Mouse (Mus musculus) forebrain, embryonic 11.5 days (tissue): ENCODE measurements at regions not wholly inside any gene's neighbourhood (a gene's known extent, or its start where the extent isn't known, plus 50 kb on each side); places are given as distances from the start of the nearest gene placed in this dataset.
A peak's percentile ranks its signal among the peaks of the same experiment; 100 is the strongest.

Experiments used
- ATAC-seq: fragments of 200-750 bp; cut with Nextera tagmentation; replicated peaks from 2 replicates; pipeline ENCODE4 v1.8.0; 2017; ENCODE audit warnings: moderate TSS enrichment; ENCODE audit not compliant: low FRiP score
- DNase-seq: peaks from one replicate; pipeline ENCODE4 v3.0.0-alpha.2; 2017; ENCODE audit warnings: low spot score
- H3K27ac ChIP-seq: fragments of 300-500 bp; sonication (generic); 2 replicates; pipeline ENCODE4 v1.5.1; 2014; ENCODE audit warnings: low read depth, low read length
- H3K27me3 ChIP-seq: fragments of 300-500 bp; sonication (generic); 2 replicates; pipeline ENCODE4 v1.6.1; 2014; ENCODE audit warnings: mild to moderate bottlenecking, low read length, mixed read lengths; ENCODE audit not compliant: control insufficient read depth, insufficient read depth
- H3K36me3 ChIP-seq: fragments of 300-500 bp; sonication (generic); 2 replicates; pipeline ENCODE4 v1.6.1; 2014; ENCODE audit warnings: mild to moderate bottlenecking, low read length, moderate library complexity, mixed read lengths; ENCODE audit not compliant: control insufficient read depth, insufficient read depth
- H3K4me1 ChIP-seq: fragments of 300-500 bp; sonication (generic); replicated peaks from 2 replicates; pipeline ENCODE4 v1.6.1; 2014; ENCODE audit warnings: low read length, mixed read lengths; ENCODE audit not compliant: control insufficient read depth, insufficient read depth
- H3K4me2 ChIP-seq: fragments of 300-500 bp; sonication (generic); 2 replicates; pipeline ENCODE4 v1.6.1; 2014; ENCODE audit warnings: low read depth, mild to moderate bottlenecking, low read length, moderate library complexity, mixed read lengths; ENCODE audit not compliant: severe bottlenecking
- H3K4me3 ChIP-seq: fragments of 300-500 bp; sonication (generic); 2 replicates; pipeline ENCODE4 v1.5.1; 2014; ENCODE audit warnings: low read depth, low read length
- H3K9ac ChIP-seq: fragments of 300-500 bp; sonication (generic); 2 replicates; pipeline ENCODE4 v1.6.1; 2014; ENCODE audit warnings: low read length
- H3K9me3 ChIP-seq: fragments of 300-500 bp; sonication (generic); 2 replicates; pipeline ENCODE4 v1.6.1; 2016; ENCODE audit warnings: low read length, mixed read lengths; ENCODE audit not compliant: control insufficient read depth
- WGBS: fragments of 180-500 bp; shearing (Covaris S2); extraction: QIAGEN DNeasy Blood & Tissue Kit; methylation state at CpG from one replicate; pipeline ENCODE4 v1.1.7; 2014; 5-methylcytosine and 5-hydroxymethylcytosine counted together

DNA sequence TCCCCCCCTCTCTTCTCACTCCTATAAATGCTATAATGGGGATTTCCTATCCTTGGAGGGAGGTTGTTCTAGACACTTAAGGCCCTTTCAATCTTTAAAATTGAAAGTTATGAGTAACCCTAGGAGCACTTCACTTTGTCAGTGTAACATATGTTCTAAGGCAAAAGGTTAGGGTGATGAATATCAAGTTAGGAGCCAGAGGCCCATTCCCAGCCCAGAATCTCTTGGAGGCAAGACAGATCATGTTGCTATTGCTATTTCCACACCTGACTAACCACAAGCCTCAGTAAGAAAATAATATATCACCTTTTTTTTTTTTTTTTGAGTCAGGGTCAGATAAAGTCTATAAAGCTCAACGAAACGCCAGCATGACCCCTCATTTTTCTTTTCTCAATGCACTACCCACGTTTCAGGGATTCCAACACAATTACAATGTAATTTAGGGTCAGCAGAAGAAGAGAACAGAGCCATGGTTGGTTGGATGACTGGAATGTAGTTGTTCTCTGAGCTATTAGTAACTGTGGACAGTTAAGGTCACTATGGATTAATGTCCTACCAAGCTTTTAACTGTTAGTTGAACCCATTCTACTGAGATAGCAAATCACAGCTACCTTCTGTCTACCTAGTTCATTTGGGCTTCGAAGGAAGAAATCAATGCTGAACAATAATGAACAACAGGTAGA, 693.0 kb upstream of the Apob start:
- no peak overlapping the region for H3K4me3 ChIP-seq
- ATAC-seq: no peak
- no peaks in the 10 kb centered on the region for H3K36me3 ChIP-seq
- H3K9ac ChIP-seq: no peak overlapping the region
- H3K9me3 ChIP-seq: no peaks in the 10 kb centered on the region
- 0 out of 2 replicates have a peak, but pooled peaks cover 1% of the 10 kb centered on the region for H3K4me1 ChIP-seq
- H3K27ac ChIP-seq: no peak overlapping the region
- H3K4me2 ChIP-seq: no peak overlapping the region
- no peak for DNase-seq
- 78% methylated on average over 4 of the region's 4 CpGs for WGBS
- H3K27me3 ChIP-seq: no peaks in the 10 kb centered on the region

- Histone ChIP-seq H3K27ac (no peak overlapping the region), H3K9ac (no peak overlapping the region), H3K9me3 (no peaks in the 10 kb centered on the region), H3K4me3 (no peak overlapping the region), H3K4me1 (0 out of 2 replicates have a peak, but pooled peaks cover 1% of the 10 kb centered on the region), H3K36me3 (no peaks in the 10 kb centered on the region), H3K27me3 (no peaks in the 10 kb centered on the region), H3K4me2 (no peak overlapping the region)
- no peak for DNase-seq
- ATAC-seq: peak; percentile 67; the same call in 1 of the 2 replicates
- 72% methylated on average over 2 of the region's 2 CpGs for WGBS
These were observed 685.9 kb upstream of the Apob start for GRCm38 (mm10) chr12:7291557-7291956.

GRCm38 (mm10) chr12:7297026-7297425, 680.4 kb upstream of the Apob start:
- Histone ChIP-seq H3K27ac (no peak overlapping the region), H3K9ac (no peak overlapping the region), H3K36me3 (no peaks in the 10 kb centered on the region), H3K4me1 (no peaks in the 10 kb centered on the region), H3K4me2 (no peak overlapping the region), H3K4me3 (no peak overlapping the region), H3K9me3 (no peaks in the 10 kb centered on the region), H3K27me3 (no peaks in the 10 kb centered on the region)
- WGBS: 70% methylated on average over 2 of the region's 2 CpGs
- DNase-seq: no peak
- no peak for ATAC-seq

- no peaks in the 10 kb centered on the region for H3K9me3 ChIP-seq
- H3K4me1 ChIP-seq: no peaks in the 10 kb centered on the region
- no peak overlapping the region for H3K4me3 ChIP-seq
- no peak overlapping the region for H3K9ac ChIP-seq
- no peak overlapping the region for H3K27ac ChIP-seq
- 92% methylated on average over 2 of the region's 2 CpGs for WGBS
- H3K36me3 ChIP-seq: no peaks in the 10 kb centered on the region
- H3K27me3 ChIP-seq: no peaks in the 10 kb centered on the region
- ATAC-seq (no peak), DNase-seq (no peak)
- H3K4me2 ChIP-seq: no peak overlapping the region
These were observed 656.0 kb upstream of the Apob start for GRCm38 (mm10) chr12:7321453-7321852.

GRCm38 (mm10) chr12:7328620-7329019, 648.8 kb upstream of the Apob start:
- Histone ChIP-seq H3K4me2 (no peak overlapping the region), H3K9ac (no peak overlapping the region), H3K9me3 (no peaks in the 10 kb centered on the region), H3K27me3 (no peaks in the 10 kb centered on the region), H3K4me1 (no peaks in the 10 kb centered on the region), H3K4me3 (no peak overlapping the region), H3K27ac (no peak overlapping the region), H3K36me3 (no peaks in the 10 kb centered on the region)
- DNase-seq: no peak
- no peak for ATAC-seq
